Mouse (Mus musculus) MEL-GATA-1-ER (cell line): ENCODE results near the gene Wnt9a.

Experiments used
- DNase-seq: peaks from one replicate; pipeline ENCODE4 v3.0.0-alpha.2; 2012; ENCODE audit warnings: low read depth; ENCODE audit errors: extremely low read depth

Wnt9a gene

DNA sequence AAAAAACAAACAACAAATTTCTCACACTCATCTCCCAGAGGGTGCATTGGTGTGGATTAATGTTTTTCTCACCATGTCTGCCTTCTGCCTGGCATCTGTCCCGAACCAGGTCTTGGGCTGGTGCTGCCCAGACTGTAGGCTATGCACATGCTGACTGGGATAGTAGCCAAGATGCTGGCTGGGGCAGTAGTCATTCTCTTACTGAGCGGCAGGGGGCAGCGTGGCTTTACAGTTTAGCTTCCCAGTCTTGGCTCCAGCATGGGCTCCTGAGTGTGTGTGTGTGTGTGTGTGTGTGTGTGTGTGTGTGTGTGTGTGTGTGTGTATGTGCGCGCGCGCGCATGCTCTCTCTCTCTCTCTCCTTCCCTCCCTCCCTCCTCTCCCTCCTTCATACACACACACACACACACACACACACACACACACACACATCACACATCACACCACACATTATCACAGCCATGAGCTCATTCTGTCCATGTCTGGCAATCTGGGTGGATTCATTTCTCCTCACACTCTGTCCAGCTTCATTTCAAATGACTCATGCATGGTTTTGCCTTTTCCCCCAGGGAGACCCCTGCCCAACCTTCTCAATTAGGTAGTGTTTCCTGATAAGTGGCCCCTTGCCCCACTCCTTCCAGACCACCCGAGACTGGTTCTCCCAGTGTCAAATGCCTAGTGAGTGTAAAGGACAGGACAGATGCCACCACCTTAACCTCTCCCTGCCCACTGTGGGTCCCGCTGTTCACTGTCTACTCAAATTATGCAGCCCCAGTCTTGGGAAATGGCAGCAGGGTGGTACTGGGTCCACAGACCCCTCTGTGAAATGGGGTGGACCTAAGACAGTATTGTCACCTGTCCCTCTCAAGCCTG is 3.8 kb upstream of the Wnt9a start:
- peak; percentile 58 for DNase-seq

- no peak for DNase-seq
Measured at GRCm38 (mm10) chr11:59305008-59305820, 1.5 kb upstream of the Wnt9a start.

- DNase-seq = no peak
Measured at GRCm38 (mm10) chr11:59305821-59306215, 910 bp upstream of the Wnt9a start.

- no peak for DNase-seq
Measured at GRCm38 (mm10) chr11:59307422-59308163, 865 bp downstream of the Wnt9a start.

GRCm38 (mm10) chr11:59308164-59308542 is 1.4 kb downstream of the Wnt9a start:
- no peak for DNase-seq

GRCm38 (mm10) chr11:59308625-59309024 is 1.9 kb downstream of the Wnt9a start:
- DNase-seq = no peak

- no peak for DNase-seq
Measured at GRCm38 (mm10) chr11:59309106-59309805, 2.5 kb downstream of the Wnt9a start.

GRCm38 (mm10) chr11:59309976-59310375 is 3.2 kb downstream of the Wnt9a start:
- DNase-seq = no peak

DNA sequence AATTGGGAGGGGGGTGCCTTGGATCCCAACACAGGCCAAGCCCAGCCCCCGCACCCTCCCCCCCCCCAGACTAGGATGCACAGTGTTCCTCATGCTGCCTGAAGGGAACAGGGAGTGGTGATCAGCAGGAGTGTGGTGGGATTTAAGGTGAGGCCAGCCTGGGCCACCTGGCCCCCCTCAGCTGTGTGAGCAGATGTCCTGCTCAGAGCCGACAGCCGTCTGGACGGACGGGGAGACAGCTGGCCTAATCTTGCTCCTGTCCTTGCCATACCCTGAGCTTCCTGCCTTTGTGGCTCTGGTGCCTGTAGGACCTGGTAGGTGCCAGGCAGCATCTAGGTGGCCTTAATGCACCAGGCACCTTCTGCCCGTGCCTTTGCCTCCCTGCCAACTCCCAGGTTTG is 5.3 kb downstream of the Wnt9a start:
- no peak for DNase-seq

DNA sequence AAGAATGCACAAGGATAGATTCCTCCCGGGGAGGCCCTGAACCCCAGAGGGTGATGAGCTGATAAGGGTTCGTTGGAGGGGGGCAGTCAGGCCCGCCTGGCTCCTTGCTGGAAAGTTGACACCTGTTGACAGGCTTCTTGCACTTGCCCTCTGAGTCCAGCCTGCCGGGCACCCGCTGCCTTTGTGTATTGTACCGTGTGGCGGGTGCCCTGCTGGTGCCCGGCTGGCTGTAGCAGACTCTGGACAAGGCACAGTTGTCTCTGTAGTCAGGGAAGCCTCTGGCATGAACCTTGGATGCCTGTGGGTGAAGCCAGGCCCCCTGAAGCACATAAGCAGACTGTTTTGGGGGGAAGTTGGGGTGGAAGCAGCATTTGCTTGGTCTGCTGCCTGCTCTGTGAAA is 5.8 kb downstream of the Wnt9a start:
- DNase-seq = no peak

GRCm38 (mm10) chr11:59313029-59313811 is 6.5 kb downstream of the Wnt9a start:
- no peak for DNase-seq

- DNase-seq = no peak
Measured at GRCm38 (mm10) chr11:59313944-59314343, 7.2 kb downstream of the Wnt9a start.

GRCm38 (mm10) chr11:59316517-59316916 is 9.8 kb downstream of the Wnt9a start:
- no peak for DNase-seq

- no peak for DNase-seq
Measured at GRCm38 (mm10) chr11:59322988-59323387, 16.3 kb downstream of the Wnt9a start.

- no peak for DNase-seq
Measured at GRCm38 (mm10) chr11:59324777-59325176, 18.0 kb downstream of the Wnt9a start.

GRCm38 (mm10) chr11:59327625-59328024 is 20.9 kb downstream of the Wnt9a start:
- no peak for DNase-seq

DNA sequence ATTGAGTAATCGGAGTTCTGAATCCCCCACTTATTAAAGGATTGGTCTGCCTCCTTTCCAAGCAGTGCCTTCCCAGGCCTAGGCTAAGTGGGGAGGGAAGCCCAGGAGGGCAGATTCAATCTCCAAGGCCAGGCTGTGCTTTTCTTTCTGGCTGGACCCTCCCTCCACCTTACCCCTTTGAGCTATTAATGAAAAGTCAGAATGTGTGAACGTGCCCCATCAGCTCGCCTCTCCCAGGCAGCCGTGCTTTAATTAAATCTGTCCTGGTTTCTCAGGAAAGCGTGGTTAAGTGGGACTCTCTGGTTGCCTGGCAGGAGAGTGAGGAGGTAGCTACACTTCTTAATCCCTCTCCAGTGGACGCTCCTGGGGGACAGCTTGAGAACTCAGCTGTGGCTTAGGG is 22.9 kb downstream of the Wnt9a start:
- DNase-seq = no peak

GRCm38 (mm10) chr11:59330560-59330959 is 23.8 kb downstream of the Wnt9a start:
- DNase-seq = peak; percentile 11

- no peak for DNase-seq
Measured at GRCm38 (mm10) chr11:59331167-59331869, 24.6 kb downstream of the Wnt9a start.

DNA sequence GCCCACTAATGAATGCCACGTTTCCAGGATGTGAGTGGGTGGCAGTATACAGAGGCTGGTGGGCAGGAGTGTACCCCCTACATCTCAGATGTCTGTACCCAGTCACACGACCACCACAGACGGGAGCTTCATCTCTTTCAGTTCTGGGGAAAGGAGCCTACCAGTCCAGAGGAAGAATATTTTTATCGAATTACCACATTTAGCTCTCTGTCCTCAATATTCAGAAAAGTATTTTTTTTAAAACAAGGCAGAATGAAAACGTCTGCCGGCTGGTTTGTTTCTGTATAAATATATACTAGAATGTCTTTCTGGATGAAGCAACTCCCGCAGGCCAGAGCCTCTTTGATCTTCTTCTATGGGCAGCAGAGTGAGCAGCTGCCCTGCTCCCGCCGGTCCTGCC is 26.2 kb downstream of the Wnt9a start:
- no peak for DNase-seq
